Mouse (Mus musculus) CD4-positive, CD25-positive, alpha-beta regulatory T cell, adult 2 months (primary cell): Measurements from ENCODE around the gene Tanc1.

Experiments
- DNase-seq: peaks from one replicate; pipeline ENCODE4 v3.0.0-alpha.2; 2012; ENCODE audit warnings: low read depth, low spot score

The Tanc1 gene

GRCm38 (mm10) chr2:59680736-59681135 is 68.9 kb downstream of the Tanc1 start:
- no peak for DNase-seq

DNA sequence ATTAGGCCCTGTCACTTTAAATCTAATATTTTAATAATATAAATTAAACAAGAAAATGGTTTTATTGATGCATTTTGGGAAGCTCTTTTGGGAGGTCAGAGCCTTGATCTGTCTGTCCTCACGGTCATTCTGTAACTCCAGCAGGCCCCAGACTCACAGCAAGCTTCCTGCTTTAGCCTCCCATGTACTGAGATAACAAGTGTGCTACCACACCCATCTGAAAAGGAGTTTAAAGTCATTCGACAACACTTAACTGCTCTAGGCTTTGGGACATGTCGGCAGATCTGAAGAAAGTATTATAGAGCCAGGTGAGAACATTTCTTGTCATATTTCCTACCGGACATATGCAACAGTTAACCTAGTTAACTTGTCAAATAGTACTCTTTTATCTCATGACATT is 69.3 kb downstream of the Tanc1 start:
- no peak for DNase-seq

DNA sequence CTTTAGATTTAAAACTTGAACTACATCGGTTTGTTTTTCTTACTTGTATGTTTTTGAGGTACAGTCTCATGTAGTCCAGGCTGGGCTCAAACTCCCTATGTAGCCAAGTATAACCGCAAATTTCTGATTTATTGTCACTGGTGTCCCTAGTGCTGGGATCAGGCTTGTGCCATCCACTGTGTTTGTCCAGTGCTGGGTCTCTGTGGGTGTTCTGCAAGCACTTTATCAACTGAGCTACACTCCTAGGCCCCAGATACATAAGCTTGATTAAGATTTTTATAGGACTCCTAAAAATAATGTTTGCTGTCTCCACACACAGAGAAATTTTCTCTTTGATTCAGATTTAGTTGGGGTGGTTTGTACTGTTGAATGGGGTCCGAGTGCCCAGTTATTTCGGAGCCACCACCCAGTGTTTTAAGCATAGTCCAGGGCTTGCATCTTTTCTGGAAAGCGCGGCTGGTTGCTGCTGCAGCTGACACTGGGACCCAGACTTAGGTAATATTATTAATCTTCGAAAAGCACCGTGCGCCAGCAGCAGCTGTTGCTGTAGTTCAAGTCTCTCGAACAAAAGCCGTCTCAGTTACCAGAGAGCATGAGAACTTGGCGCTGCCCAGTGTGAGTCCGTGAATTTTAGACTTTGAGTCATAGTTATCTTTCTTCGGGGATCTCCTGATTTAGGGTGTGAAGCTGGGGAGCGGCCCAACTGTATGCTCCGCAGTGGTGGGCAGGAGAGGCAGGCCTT is 73.2 kb downstream of the Tanc1 start:
- no peak for DNase-seq

GRCm38 (mm10) chr2:59685606-59685950 is 73.7 kb downstream of the Tanc1 start:
- DNase-seq, result no peak

DNA sequence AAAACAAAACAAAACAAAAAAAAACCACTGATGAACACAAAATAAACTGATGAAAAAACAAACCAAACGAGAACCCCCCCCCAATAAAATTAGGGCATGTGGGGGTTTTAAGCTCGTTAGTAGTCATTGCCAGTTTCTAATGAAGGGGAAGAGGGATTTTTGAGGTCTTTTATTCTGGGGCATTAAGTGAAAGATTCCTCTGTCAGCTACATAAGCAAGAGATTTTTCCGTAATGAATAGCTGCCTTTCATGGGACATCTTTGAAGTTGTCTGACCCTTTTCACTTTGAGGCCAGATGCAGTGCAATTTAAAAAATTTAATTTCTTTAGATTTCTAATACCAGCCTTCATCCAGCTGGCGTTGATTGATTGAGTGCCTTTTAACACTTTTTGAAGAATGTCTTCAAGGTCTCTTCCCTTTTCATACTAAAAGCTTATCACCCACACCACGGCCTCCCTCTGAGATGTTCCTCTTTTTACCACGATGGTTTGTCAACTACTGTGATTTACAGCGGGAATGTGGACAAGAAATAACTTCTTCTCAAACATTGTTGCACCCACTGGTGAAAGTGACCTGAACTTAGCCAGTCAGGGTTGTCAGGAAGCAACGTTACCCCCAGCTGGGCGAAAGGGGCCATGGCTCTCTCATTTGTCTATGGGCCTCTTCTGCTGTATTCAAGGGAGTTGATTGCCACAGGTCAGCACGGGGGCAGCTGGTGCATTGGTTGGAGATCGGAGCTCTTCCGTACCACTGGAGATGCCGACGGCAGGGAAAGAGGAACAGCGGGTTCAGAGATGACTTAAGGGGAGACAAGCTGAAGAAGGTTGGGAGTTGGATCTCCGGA is 76.6 kb downstream of the Tanc1 start:
- DNase-seq, result no peak

DNA sequence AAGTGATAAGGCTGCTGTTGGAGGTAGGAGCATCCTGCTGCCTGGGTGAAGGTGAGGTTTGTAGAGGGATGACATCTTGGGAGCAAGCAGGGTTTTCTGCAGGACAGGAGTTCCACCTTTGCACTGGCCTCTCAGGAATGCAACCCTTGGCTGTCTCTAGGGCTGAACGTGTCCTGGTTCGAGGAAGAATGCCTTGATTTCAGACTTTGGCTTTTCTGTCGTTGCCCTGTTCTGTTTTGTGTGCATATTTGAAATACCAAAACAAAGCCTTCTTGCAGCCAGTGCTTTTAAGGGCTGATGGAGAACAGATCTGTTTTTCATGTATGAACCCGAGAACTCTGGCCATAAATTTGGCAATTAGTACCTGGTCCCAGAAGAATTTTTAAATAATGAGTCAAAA is 79.3 kb downstream of the Tanc1 start:
- DNase-seq, result no peak

DNA sequence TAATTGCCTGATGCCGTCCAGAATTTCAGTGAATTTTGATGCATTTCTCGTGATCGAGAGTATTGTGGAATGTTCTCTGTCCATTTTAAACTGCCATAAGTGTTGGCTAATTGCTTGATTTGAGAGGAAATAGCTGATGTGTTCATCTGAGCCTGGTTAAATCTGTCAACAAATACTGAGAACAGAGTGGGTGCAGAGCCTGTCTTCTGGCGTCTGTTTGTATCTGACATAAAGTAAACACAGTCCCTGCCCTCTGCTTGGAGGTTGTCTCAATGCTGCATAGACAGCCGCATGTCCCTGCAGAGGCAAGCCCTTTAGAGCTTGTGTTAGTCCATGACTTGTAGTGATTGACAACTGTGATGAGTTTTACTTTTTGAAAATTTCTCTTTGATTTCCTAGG is 81.6 kb downstream of the Tanc1 start:
- no peak for DNase-seq

DNA sequence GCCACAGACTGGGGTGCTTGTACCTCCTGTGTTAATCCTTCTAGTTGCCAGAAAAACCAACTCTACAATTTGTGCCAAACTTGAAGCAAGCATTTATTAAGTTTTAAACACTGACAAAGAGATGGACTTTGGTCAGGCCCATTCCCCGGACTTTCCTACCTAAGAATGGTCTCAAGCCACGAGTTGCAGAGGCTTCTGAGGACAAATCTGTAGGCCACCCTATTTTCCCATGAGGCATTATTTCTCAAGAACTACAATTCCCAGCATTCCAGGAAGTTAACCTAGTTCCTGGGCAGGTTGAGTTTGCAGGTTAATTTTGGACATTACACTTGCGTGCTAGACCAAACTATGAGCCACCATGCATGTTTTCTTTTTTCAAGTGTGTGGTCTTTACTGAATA is 85.3 kb downstream of the Tanc1 start:
- DNase-seq, result no peak

- no peak for DNase-seq
Measured at GRCm38 (mm10) chr2:59697722-59698634, 86.1 kb downstream of the Tanc1 start.

GRCm38 (mm10) chr2:59698635-59699300 is 86.9 kb downstream of the Tanc1 start:
- DNase-seq, result no peak

GRCm38 (mm10) chr2:59699893-59700292 is 88.1 kb downstream of the Tanc1 start:
- no peak for DNase-seq

DNA sequence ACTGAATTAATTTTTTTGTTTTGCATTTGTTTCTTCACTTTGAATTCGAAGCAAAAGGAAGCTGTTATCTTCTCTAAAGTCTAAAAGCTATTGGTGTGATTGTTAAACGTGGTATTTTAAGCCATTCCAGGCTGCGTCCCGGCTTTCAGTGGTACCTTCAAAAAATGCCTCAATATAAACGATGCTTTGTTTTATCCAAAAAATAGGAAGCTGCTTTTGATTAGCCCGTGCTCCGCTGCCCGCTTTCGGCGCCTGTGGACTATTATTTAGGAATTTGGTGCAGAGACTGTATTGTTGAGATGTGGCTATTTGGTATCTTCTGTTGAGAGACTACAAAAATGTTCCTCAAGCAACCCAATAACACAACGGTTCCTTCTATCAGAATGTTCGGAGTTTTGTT is 93.4 kb downstream of the Tanc1 start:
- no peak for DNase-seq

DNA sequence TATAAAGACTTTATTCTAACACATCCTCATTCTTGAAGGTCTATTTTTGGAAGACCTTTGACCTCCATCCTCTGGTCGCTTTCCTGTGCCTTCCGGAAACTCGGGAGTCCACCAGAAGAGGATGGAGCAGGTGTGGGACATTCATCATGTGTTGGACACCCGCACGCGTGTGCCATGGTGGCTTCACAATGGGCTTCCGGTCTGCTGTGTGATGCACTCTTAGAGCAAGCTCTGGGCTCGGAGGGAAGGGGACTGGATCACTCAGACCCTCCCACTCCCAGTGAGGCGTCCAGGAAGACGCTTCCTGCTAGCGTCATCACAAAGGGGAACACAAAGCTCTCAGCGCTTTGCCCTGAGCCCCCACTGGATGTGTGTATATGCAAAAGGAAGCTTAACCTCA is 95.0 kb downstream of the Tanc1 start:
- DNase-seq, result no peak

- no peak for DNase-seq
Measured at GRCm38 (mm10) chr2:59707922-59708706, 96.3 kb downstream of the Tanc1 start.

GRCm38 (mm10) chr2:59710771-59711170 is 98.9 kb downstream of the Tanc1 start:
- DNase-seq, result no peak

DNA sequence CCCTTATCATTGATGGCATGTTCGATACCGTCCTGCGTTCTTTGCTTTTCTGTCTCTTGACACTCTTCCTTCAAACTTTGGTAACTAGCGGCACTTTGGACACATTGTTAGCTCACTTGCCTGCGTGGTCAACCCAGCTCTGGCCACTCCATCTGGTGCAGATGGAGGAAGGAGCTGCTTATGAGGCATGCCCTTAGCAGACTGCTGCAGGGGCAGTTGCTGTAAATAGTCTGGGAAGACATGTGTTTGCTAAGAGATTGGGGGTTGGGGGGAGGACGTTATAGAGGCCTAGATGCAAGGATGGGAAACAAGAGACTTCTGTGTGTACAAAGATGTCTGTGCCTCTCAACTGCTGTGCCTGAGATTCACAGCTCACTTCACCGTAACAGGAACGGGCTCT is 100.2 kb downstream of the Tanc1 start:
- DNase-seq, result no peak

DNA sequence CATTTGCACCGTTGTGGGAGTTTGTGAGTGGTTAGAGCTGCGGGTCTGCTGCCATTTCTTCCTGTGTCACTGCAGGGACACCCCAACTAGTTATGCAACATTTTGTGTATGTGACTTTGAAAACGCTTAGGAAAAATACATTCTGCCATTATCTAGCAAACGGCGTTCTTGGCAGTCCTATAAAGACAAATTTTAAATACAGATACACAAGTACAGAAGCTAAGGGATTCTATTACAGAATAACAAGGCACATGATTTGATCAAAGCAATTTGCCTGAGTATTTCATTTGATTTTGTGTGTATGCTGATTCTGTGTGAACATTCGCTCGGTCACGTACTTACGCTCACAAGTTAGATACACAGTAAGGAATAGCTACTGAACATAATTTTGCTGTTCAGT is 100.6 kb downstream of the Tanc1 start:
- no peak for DNase-seq

- no peak for DNase-seq
Measured at GRCm38 (mm10) chr2:59713626-59714556, 102.0 kb downstream of the Tanc1 start.

DNA sequence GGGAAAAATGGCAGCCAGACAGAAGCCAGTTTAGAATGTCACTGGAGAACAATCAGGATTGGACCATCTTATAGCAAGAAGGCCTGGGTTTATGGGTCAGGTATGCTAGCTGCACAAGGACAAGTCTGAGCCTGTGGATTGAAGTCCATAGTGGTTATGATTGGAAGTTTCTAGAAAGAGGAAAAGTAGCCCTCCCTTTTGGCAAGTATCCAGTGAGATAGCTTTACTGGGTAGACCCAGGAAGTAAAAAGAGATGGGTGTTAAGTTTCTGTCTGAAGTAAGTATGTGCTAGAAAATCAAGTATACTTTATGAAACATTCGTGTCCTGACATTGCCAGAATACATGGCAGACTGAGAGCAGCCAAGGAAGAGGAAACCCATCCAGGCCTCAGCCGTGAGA is 103.2 kb downstream of the Tanc1 start:
- DNase-seq, result no peak

DNA sequence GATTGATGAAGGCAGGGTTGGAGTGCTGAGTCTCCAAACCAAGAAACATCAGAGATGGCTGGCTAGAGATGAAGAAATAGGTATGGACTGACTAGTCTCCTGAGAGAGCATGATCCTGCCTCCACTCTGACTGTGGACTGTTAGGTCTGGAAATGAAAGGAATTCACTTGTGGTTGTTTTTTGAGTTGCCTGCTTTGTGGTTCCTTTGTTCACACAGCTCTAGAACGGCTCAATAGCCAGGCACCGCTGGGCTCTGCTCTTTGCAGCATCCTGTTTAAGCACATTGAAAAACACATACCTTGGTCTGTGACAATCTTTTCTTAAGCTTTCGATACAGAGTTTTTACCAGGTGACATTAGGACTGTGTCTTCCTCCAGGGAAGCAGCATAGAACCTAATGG is 104.6 kb downstream of the Tanc1 start:
- no peak for DNase-seq
